Mouse (Mus musculus) cerebellum, adult 2 months (tissue): ENCODE measurements around the gene Atoh1. TPM values are rescaled to one million over a fixed set of nuclear protein-coding genes. Genes with fewer than 3 reads are reported as not detected.

Experiments used
- DNase-seq, 2 experiments: peaks; one replicate each; pipeline ENCODE4 v3.0.0; 2021
- H3K27ac ChIP-seq: fragments of 200-500 bp; 2 replicates; pipeline ENCODE4 v1.5.1; 2012; ENCODE audit warnings: low read length, control low read depth, inconsistent platforms; ENCODE audit not compliant: insufficient read depth
- H3K27me3 ChIP-seq: fragments of 200-500 bp; 2 replicates; pipeline ENCODE4 v1.6.1; 2012; ENCODE audit warnings: inconsistent platforms, mild to moderate bottlenecking, low read length, moderate library complexity; ENCODE audit not compliant: control insufficient read depth, insufficient read depth
- H3K4me1 ChIP-seq: fragments of 200-500 bp; 2 replicates; pipeline ENCODE4 v1.6.1; 2011; ENCODE audit warnings: low read length; ENCODE audit not compliant: control insufficient read depth, insufficient read depth
- H3K4me3 ChIP-seq: fragments of 200-500 bp; replicated peaks from 2 replicates; pipeline ENCODE3; 2011; ENCODE audit warnings: mild to moderate bottlenecking, low read depth, low read length, control low read depth; ENCODE audit not compliant: insufficient read depth
- CTCF ChIP-seq: fragments of 200-500 bp; IDR thresholded peaks from 2 replicates; pipeline ENCODE4 v1.5.1; 2011; ENCODE audit warnings: low read depth, mild to moderate bottlenecking, control low read depth, low read length, moderate library complexity, borderline replicate concordance; ENCODE audit not compliant: insufficient read depth
- POLR2A ChIP-seq: fragments of 200-500 bp; IDR thresholded peaks from 2 replicates; pipeline ENCODE4 v1.6.1; 2011; ENCODE audit warnings: low read length, control low read depth, borderline replicate concordance; ENCODE audit not compliant: insufficient read depth
- WGBS: fragments of 180-500 bp; shearing (Covaris S2); methylation state at CpG from one replicate; pipeline ENCODE4 v1.1.7; 2018; 5-methylcytosine and 5-hydroxymethylcytosine counted together
- polyA plus RNA-seq: library from polyadenylated mRNA; depleted of rRNA; stranded (reverse); fragments of >200 nt; gene quantifications from 2 replicates; pipeline ENCODE4 v1.2.3, GENCODE M21; 2012; rRNA removed

Atoh1 gene
- polyA plus RNA-seq, result 0.05 TPM in 1 of 2 replicates, not detected in the other

GRCm38 (mm10) chr6:64728499-64729198 lies at the start of gene Atoh1:
TSS of gene Atoh1 (plus strand) at chr6:64729125.
- Histone ChIP-seq H3K4me3 (peak within 1 kb of the TSS; percentile 53), H3K27ac (no peak within 1 kb of the TSS), H3K27me3 (peaks cover 10% of the 10 kb centered on the region; the same call in 1 of the 2 replicates), H3K4me1 (peaks cover 6% of the 10 kb centered on the region)
- 2% methylated on average over 34 of the region's 34 CpGs for WGBS
- no peak for TF ChIP-seq POLR2A
- no peak for TF ChIP-seq CTCF
- DNase-seq, result no peak

GRCm38 (mm10) chr6:64683974-64684373 lies 45.0 kb upstream of the Atoh1 start:
- WGBS, result 36% methylated on average over 9 of the region's 9 CpGs
- Histone ChIP-seq H3K27me3 (no peaks in the 10 kb centered on the region), H3K4me3 (no peak overlapping the region), H3K4me1 (no peaks in the 10 kb centered on the region), H3K27ac (no peak overlapping the region)
- peak; percentile 13 to 36 for DNase-seq
- TF ChIP-seq POLR2A (no peak), CTCF (peak; percentile 64; the same call in 1 of the 2 replicates)

- Histone ChIP-seq H3K27ac (no peak overlapping the region), H3K4me3 (no peak overlapping the region), H3K4me1 (no peaks in the 10 kb centered on the region), H3K27me3 (no peaks in the 10 kb centered on the region)
- 5% methylated on average over 5 of the region's 5 CpGs for WGBS
- TF ChIP-seq POLR2A (no peak), CTCF (peak; percentile 26; the same call in 1 of the 2 replicates)
- DNase-seq, result no peak
Observed at GRCm38 (mm10) chr6:64684973-64685372, 44.0 kb upstream of the Atoh1 start.

- no peaks in the 10 kb centered on the region for H3K27me3 ChIP-seq
- 5% methylated on average over 19 of the region's 19 CpGs for WGBS
- no peak overlapping the region for H3K4me3 ChIP-seq
- DNase-seq, result no peak
- no peaks in the 10 kb centered on the region for H3K4me1 ChIP-seq
- no peak for TF ChIP-seq CTCF
- TF ChIP-seq POLR2A, result no peak
- no peak overlapping the region for H3K27ac ChIP-seq
Observed at GRCm38 (mm10) chr6:64688181-64688944, 40.6 kb upstream of the Atoh1 start.

- Histone ChIP-seq H3K4me1 (no peaks in the 10 kb centered on the region), H3K27me3 (no peaks in the 10 kb centered on the region), H3K4me3 (no peak overlapping the region), H3K27ac (no peak overlapping the region)
- TF ChIP-seq CTCF (no peak), POLR2A (no peak)
- no peak for DNase-seq
- WGBS, result 17% methylated on average over 7 of the region's 7 CpGs
Observed at GRCm38 (mm10) chr6:64694688-64695087, 34.2 kb upstream of the Atoh1 start.

DNA sequence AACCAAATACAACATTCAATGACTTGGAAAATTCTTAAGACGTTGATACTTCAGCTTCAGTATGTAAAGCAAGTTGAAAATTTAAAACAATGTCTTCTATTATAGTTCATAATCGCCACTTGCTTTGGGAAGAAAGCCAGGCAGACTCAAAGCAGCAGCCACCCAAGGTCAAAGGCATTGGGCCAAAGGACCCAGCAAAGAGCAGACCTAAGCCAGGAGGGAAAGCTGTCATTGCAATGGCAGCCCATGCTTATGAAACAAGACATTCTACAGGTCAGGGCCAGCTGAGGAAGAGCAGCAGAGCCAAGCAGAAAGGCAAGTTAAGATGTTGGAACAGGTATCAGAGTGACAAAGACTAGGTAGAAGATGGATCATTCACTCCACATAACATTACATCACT lies 25.3 kb upstream of the Atoh1 start:
- no peak for TF ChIP-seq CTCF
- no peak for TF ChIP-seq POLR2A
- WGBS, result 15% methylated on average over 2 of the region's 2 CpGs
- H3K27me3 ChIP-seq, result no peaks in the 10 kb centered on the region
- no peaks in the 10 kb centered on the region for H3K4me1 ChIP-seq
- H3K4me3 ChIP-seq, result no peak overlapping the region
- H3K27ac ChIP-seq, result no peak overlapping the region
- DNase-seq, result no peak

- Histone ChIP-seq H3K4me1 (peaks cover 6% of the 10 kb centered on the region), H3K27me3 (peaks cover 10% of the 10 kb centered on the region; the same call in 1 of the 2 replicates), H3K4me3 (peak overlapping the region; percentile 53), H3K27ac (no peak overlapping the region)
- WGBS, result under 1% methylated on average over 29 of the region's 29 CpGs
- TF ChIP-seq POLR2A (no peak), CTCF (no peak)
- DNase-seq, result peak in 1 of 2 experiments; percentile 19
Observed at GRCm38 (mm10) chr6:64727751-64728403, 1.0 kb upstream of the Atoh1 start.
